Mouse (Mus musculus): ENCODE data around the gene Me1. TPM values are rescaled to one million over a fixed set of nuclear protein-coding genes. Genes with fewer than 3 reads are reported as not detected.

Gene Me1
- polyA plus RNA-seq, 1 experiment from 2014 or later = 22.9 TPM

DNA sequence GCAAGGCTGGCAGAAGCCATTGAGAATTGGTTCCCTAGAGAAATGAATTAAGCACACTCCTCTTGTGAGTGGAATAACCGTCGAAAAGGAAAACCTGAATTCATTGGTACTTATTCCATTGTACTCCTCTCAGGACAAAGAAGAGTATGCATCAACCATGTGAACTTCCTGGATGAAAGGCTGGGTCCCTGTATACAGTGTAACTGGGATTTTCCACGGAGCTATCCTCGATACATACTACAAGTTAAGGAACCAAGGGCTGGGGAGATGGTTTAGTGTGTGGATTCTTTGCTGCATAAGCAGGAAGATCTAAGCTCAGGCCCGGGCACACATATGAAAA is 30.6 kb upstream of the Me1 start:
- 90% methylated on average over 5 of the region's 5 CpGs for WGBS
- no peak overlapping the region for H3K27ac ChIP-seq
- no peaks in the 10 kb centered on the region for H3K36me3 ChIP-seq
- no peaks in the 10 kb centered on the region for H3K27me3 ChIP-seq (replicated peaks)
- no peak for ATAC-seq
- H3K9me3 ChIP-seq = no peaks in the 10 kb centered on the region
- H3K4me2 ChIP-seq (replicated peaks) = no peak overlapping the region
- H3K4me1 ChIP-seq (replicated peaks) = no peaks in the 10 kb centered on the region
- H3K4me3 ChIP-seq (replicated peaks) = no peak overlapping the region
- no peak overlapping the region for H3K9ac ChIP-seq

DNA sequence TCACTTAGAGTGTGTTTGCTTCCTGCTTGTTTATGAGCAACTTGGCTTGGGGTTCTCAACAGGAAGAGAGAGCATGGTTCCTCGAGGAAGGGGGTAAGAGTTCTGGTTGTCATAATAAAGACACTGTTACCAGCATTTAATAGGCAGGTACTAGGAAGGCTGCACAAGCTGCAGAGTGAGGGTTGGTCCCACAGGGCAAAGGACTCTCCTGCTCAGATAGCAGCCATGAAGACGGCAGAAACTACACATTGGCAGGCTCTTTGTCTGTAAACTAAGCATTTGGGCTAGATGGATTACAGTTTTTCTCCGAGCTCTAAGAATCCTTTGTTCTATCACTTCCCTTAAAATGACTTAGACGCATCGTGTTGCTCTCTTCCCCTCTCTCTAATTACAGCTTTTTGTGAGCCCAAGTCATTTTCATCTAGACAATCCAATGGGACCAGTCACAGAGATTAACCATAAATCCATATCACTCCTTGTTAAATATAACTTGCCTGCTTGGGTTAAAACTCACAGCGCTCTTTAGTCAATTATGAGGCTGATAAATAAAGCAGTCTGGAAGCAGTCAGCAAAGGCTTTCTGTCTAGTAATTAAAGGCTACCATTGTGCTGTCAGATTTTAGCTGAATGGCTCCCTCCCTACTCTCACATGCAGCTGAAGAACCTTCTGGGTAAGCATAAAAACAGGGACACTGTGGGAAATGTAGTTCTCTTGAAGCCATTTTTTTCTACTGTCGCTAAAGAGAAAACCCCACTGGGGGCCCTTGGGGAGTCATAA is 30.0 kb upstream of the Me1 start:
- Histone ChIP-seq H3K4me1 (replicated peaks) (no peaks in the 10 kb centered on the region), H3K36me3 (no peaks in the 10 kb centered on the region), H3K9ac (no peak overlapping the region), H3K27ac (no peak overlapping the region), H3K9me3 (no peaks in the 10 kb centered on the region), H3K4me2 (replicated peaks) (no peak overlapping the region), H3K27me3 (replicated peaks) (no peaks in the 10 kb centered on the region), H3K4me3 (replicated peaks) (no peak overlapping the region)
- peak; percentile 24; the same call in 1 of the 2 replicates for ATAC-seq
- 50% methylated on average over 7 of the region's 7 CpGs for WGBS

DNA sequence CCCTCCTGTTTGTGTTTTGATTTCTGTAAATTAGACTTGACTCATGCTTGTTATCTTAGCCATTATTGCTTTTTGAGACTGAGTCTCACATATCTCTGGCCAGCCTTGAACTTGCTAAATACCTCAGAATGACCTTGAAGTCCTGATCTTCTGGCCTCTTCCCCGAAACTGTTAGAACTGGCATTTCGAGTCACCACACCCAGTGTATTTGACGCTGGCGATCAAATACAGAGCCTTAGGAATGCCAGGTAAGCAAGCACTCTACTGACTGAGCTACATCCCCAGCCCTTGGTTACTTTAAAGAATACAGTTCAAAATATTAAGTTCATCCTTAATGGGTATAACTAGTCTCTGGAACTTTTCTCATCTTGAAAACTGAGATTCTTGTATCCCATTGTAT is 29.3 kb upstream of the Me1 start:
- no peak overlapping the region for H3K27ac ChIP-seq
- ATAC-seq = no peak
- H3K9me3 ChIP-seq = no peaks in the 10 kb centered on the region
- H3K4me3 ChIP-seq (replicated peaks) = no peak overlapping the region
- WGBS = 78% methylated on average over 4 of the region's 4 CpGs
- H3K9ac ChIP-seq = no peak overlapping the region
- H3K27me3 ChIP-seq (replicated peaks) = no peaks in the 10 kb centered on the region
- H3K4me2 ChIP-seq (replicated peaks) = no peak overlapping the region
- H3K36me3 ChIP-seq = no peaks in the 10 kb centered on the region
- no peaks in the 10 kb centered on the region for H3K4me1 ChIP-seq (replicated peaks)

DNA sequence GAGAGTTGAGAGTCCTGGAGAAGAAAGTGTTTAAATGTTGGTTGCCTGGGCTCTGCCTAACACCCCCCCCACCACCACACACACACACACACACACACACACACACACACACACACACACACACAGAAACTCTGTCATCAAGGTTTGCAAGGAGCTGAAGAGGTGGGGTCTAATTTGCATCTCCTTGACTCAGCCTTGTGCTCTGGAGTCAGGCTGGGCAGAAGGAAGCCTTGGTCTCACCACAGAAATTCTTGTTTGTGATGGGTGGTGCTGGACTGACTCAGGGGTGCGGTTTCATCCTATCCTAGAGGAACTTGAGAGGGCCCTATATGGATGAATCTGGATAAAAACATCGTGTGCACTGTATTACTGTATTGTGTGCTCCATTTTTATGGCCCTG is 25.0 kb upstream of the Me1 start:
- ATAC-seq = no peak
- Histone ChIP-seq H3K27me3 (replicated peaks) (no peaks in the 10 kb centered on the region), H3K4me1 (replicated peaks) (no peaks in the 10 kb centered on the region), H3K9me3 (no peaks in the 10 kb centered on the region), H3K4me2 (replicated peaks) (no peak overlapping the region), H3K4me3 (replicated peaks) (no peak overlapping the region), H3K9ac (no peak overlapping the region), H3K27ac (no peak overlapping the region), H3K36me3 (no peaks in the 10 kb centered on the region)
- WGBS = 78% methylated on average over 2 of the region's 2 CpGs

DNA sequence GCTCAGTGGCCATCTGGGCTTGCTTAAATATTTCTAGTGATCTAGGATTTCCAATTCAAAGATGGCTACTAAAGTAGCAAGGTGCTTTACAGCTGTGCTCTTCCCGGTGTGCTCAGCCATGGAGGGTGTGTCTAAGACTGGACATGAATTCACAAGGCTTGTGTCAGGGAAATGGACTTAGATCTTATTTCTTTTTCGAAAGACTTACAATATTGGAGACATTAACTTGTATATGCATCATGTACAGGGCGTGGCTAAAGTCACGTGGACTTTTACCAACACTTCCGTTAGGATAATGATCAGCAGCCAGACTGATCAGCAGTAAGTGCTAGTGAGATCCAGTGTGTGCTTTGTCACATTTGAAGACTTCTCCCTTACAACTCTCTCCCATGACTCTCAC is 24.5 kb upstream of the Me1 start:
- peak; percentile 49; the same call in 1 of the 2 replicates for ATAC-seq
- H3K36me3 ChIP-seq = no peaks in the 10 kb centered on the region
- H3K27me3 ChIP-seq (replicated peaks) = no peaks in the 10 kb centered on the region
- no peak overlapping the region for H3K9ac ChIP-seq
- WGBS = 86% methylated on average over 5 of the region's 5 CpGs
- H3K4me1 ChIP-seq (replicated peaks) = no peaks in the 10 kb centered on the region
- no peak overlapping the region for H3K27ac ChIP-seq
- no peak overlapping the region for H3K4me3 ChIP-seq (replicated peaks)
- H3K4me2 ChIP-seq (replicated peaks) = no peak overlapping the region
- no peaks in the 10 kb centered on the region for H3K9me3 ChIP-seq

DNA sequence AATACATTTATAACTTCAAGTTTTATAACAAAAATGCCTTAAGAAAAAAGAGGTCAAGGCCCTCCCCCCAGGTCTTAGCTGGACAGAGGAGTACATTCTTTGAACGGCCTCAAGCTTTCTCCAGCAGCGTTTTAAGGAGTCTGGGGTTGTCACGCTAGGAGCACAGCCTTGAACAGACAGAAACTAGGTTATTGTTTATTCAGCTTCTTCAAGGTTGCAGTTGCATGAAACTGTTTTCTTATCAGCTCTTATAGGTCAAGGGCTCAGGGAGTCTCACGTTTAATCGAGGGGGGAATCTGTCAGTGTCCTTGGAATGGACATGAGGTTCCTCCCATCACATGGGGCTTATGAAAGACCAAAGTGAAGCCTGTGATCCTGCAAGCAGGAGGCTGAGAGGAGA is 21.4 kb upstream of the Me1 start:
- Histone ChIP-seq H3K9ac (no peak overlapping the region), H3K4me2 (replicated peaks) (no peak overlapping the region), H3K27ac (no peak overlapping the region), H3K36me3 (no peaks in the 10 kb centered on the region), H3K4me1 (replicated peaks) (no peaks in the 10 kb centered on the region), H3K9me3 (no peaks in the 10 kb centered on the region), H3K4me3 (replicated peaks) (no peak overlapping the region), H3K27me3 (replicated peaks) (no peaks in the 10 kb centered on the region)
- ATAC-seq = no peak
- 40% methylated on average over 5 of the region's 5 CpGs for WGBS

DNA sequence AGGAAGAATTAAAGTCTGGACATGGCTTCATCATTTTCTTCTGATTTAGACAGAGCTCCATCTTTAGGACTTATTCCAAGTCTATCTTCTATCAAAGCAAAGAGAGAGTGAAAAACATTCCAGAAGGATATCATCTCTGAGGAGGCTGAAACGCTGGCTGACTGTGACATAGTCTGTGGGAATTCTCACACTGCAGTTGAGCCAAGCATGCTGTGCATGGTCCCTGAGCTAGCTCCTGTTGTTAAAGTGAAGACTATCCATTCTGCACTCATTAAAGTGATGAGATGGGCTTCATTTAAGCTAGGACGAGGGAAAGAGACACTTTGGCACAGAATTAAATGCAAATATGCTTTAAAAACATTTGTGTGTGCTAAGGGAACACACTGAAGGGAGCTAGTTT is 20.8 kb upstream of the Me1 start:
- ATAC-seq = no peak
- no peaks in the 10 kb centered on the region for H3K27me3 ChIP-seq (replicated peaks)
- H3K4me2 ChIP-seq (replicated peaks) = no peak overlapping the region
- no peak overlapping the region for H3K4me3 ChIP-seq (replicated peaks)
- H3K27ac ChIP-seq = no peak overlapping the region
- H3K36me3 ChIP-seq = no peaks in the 10 kb centered on the region
- no peaks in the 10 kb centered on the region for H3K4me1 ChIP-seq (replicated peaks)
- 31% methylated on average over 2 of the region's 2 CpGs for WGBS
- H3K9me3 ChIP-seq = no peaks in the 10 kb centered on the region
- no peak overlapping the region for H3K9ac ChIP-seq

DNA sequence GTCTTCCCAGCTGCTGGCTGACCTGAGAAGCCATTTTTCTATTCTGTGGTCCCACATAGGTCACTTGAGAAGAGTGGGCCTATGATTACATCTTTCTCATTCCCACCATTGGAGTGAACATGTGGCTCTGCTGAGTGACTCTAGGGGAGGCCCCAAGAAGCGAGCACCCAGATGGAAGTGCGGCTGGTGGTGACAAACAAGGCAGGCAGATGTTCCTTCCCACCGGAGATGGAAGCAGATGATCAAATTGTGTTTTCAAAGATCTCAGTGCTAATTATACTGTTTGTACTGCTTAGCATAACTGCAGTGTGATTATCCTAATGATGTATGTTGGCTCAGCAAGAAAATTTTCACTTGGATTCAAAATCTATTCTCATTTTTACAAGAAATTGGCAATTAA is 18.3 kb upstream of the Me1 start:
- 90% methylated on average over 3 of the region's 3 CpGs for WGBS
- no peak for ATAC-seq
- no peaks in the 10 kb centered on the region for H3K9me3 ChIP-seq

DNA sequence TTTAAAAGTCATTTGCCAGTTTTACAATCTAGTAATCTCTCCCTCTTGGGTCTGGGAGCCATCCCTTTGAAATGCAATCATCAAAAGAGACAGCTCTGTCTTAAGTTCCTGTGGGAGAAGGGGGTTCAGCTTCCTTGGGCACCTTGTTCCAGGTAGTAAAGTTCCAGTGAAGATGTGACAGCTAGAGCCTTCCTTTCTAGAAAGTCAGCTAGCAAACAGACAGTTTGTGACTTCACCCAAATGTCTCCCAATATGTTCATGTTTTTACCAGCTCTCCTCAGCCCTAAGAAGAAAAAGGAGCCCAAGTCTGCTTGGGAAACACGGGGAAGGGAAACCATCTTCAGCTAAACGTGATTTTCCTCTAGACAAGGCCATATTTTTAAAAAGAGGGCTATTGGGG is 16.9 kb upstream of the Me1 start:
- H3K9ac ChIP-seq = no peak overlapping the region

More for the DNA sequence above, 18.3 kb upstream of the Me1 start:
- H3K27ac ChIP-seq = no peak overlapping the region
- H3K4me2 ChIP-seq (replicated peaks) = no peak overlapping the region
- H3K4me1 ChIP-seq (replicated peaks) = no peaks in the 10 kb centered on the region
- H3K4me3 ChIP-seq (replicated peaks) = no peak overlapping the region
- no peak overlapping the region for H3K9ac ChIP-seq
- no peaks in the 10 kb centered on the region for H3K27me3 ChIP-seq (replicated peaks)
- H3K36me3 ChIP-seq = no peaks in the 10 kb centered on the region

DNA sequence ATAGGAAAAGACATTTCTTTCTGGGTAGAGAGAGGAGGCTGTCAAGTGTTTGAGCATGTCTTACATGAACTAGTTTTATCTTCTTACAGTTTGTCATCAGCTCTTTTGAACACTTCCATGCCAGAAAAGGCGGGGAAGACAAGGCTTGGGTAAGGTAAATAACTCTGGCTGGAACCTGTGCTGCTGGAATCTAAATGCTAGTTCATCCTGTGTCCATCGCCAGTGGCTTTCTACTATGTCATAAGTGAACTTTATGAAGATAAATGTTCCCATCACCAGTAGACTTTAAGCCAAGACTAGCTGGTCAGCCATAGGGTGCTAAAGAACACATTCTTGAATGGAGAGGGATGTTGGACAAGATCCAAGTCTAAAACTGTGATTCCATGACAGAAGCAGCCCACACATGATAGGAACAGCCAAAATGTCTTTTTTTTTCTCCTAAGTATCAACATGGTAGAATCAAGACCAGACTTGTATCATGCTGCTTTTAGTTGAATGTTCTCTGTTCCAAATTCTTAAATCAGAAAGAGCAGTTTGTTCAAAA is 14.4 kb upstream of the Me1 start:
- ATAC-seq = no peak
- Histone ChIP-seq H3K36me3 (no peaks in the 10 kb centered on the region), H3K4me3 (replicated peaks) (no peak overlapping the region), H3K4me2 (replicated peaks) (no peak overlapping the region), H3K4me1 (replicated peaks) (no peaks in the 10 kb centered on the region), H3K9me3 (no peaks in the 10 kb centered on the region), H3K9ac (no peak overlapping the region), H3K27ac (no peak overlapping the region), H3K27me3 (replicated peaks) (no peaks in the 10 kb centered on the region)
- 81% methylated on average over 2 of the region's 2 CpGs for WGBS

More for the DNA sequence above, 16.9 kb upstream of the Me1 start:
- no peak for ATAC-seq
- Histone ChIP-seq H3K9me3 (no peaks in the 10 kb centered on the region), H3K4me3 (replicated peaks) (no peak overlapping the region), H3K36me3 (no peaks in the 10 kb centered on the region), H3K4me2 (replicated peaks) (no peak overlapping the region), H3K27ac (no peak overlapping the region), H3K4me1 (replicated peaks) (no peaks in the 10 kb centered on the region), H3K27me3 (replicated peaks) (no peaks in the 10 kb centered on the region)
- WGBS = 72% methylated on average over 2 of the region's 2 CpGs

DNA sequence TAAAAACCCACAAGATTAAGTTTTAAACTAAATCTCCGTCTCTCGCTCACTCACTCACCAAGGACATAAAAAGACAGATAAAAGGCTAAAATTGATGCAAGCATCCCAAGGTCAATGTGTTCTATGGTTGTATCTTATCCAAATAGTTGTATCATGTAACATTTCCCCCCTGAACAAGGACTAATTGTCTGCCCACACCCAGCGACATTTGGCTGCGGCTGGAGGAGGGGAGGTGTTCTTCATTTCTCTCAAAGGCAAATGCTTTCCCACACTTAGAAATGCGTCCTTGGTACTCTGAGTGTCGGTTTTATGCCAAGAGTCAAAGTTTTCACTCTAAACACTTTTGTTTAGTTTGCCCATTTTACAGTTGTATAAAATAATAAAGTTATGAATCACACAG is 13.2 kb upstream of the Me1 start:
- H3K27ac ChIP-seq = no peak overlapping the region
- no peak overlapping the region for H3K4me3 ChIP-seq (replicated peaks)
- ATAC-seq = no peak
- no peaks in the 10 kb centered on the region for H3K9me3 ChIP-seq
- H3K36me3 ChIP-seq = no peaks in the 10 kb centered on the region
- no peak overlapping the region for H3K4me2 ChIP-seq (replicated peaks)
- H3K4me1 ChIP-seq (replicated peaks) = no peaks in the 10 kb centered on the region
- no peaks in the 10 kb centered on the region for H3K27me3 ChIP-seq (replicated peaks)
- 55% methylated on average over 6 of the region's 6 CpGs for WGBS
- H3K9ac ChIP-seq = no peak overlapping the region

DNA sequence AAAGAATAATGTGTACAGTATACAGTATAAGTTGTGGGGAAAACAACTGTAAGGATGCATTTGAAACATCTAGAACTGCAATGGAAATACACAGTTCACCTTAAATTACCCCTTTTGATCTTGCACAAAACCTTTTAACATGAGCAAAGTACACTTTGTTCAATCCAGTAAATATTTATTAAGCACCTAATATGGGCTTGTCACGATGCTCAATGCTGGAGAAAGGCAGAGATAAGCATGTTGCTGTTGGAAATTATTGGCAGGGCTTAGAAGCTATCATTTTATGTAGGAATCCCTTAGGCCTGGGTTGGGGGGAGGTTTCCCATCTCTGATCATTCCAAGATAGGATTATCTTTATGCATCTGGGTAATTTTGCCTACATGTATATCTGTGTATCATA is 11.7 kb upstream of the Me1 start:
- Histone ChIP-seq H3K4me1 (replicated peaks) (no peaks in the 10 kb centered on the region), H3K9me3 (no peaks in the 10 kb centered on the region), H3K4me3 (replicated peaks) (no peak overlapping the region), H3K4me2 (replicated peaks) (no peak overlapping the region), H3K9ac (no peak overlapping the region), H3K27ac (no peak overlapping the region), H3K27me3 (replicated peaks) (no peaks in the 10 kb centered on the region), H3K36me3 (no peaks in the 10 kb centered on the region)
- no peak for ATAC-seq
- WGBS = 53% methylated on average over 1 of the region's 1 CpGs

DNA sequence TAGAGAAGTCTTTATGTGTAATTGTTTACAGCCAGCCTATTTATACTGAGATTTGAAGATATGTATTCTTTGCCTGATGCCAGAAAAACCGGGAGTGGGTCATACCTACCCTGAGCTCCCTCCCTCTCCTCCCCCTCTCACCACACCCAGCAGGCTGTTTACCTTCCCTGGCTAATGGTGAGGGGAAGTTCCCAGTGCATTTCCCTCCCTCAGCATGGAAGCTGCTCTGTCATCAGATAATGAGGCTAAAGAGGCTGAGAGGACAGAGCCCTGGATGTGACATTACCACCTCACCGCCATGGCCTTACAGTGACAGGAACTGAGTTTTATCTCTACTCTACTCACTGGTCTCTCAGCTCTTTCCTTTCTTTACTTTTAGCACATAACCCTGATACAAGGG is 6.1 kb upstream of the Me1 start:
- Histone ChIP-seq H3K4me2 (replicated peaks) (no peak overlapping the region), H3K27ac (no peak overlapping the region), H3K27me3 (replicated peaks) (no peaks in the 10 kb centered on the region), H3K4me3 (replicated peaks) (no peak overlapping the region), H3K9me3 (no peaks in the 10 kb centered on the region), H3K4me1 (replicated peaks) (peaks cover 4% of the 10 kb centered on the region; the same call in 1 of the 2 replicates), H3K9ac (no peak overlapping the region), H3K36me3 (no peaks in the 10 kb centered on the region)
- WGBS = 18% methylated on average over 2 of the region's 2 CpGs
- ATAC-seq = peak; percentile 69
